Mouse (Mus musculus): ENCODE data around the gene Gm49369. TPM values are rescaled to one million over a fixed set of nuclear protein-coding genes. Genes with fewer than 3 reads are reported as not detected.
A peak's percentile ranks its signal among the peaks of the same experiment; 100 is the strongest.

Gm49369 gene
- total RNA-seq, 2 experiments from 2014 or later, result 4.6 TPM; not detected in 1

GRCm38 (mm10) chr7:142373641-142374412, 8.6 kb downstream of the Gm49369 start, which contains the start of gene Ifitm10:
Ifitm10 (minus strand) TSS chr7:142373753.
- DNase-seq (ENCODE audit: low spot score in 2 of 2), result no peak
- intact Hi-C loops (cut with DNase I), result loop anchor here (2.0 kb wide), 1 partner anchor 13 kb away; no protein-coding TSS in a partner anchor

GRCm38 (mm10) chr7:142373039-142373438, 9.4 kb downstream of the Gm49369 start:
- DNase-seq (ENCODE audit: low spot score in 2 of 2), result no peak
- intact Hi-C loops (cut with DNase I), result loop anchor here (2.0 kb wide), 1 partner anchor 14 kb away; no protein-coding TSS in a partner anchor

- intact Hi-C loops (cut with DNase I), result loop anchor here (2.0 kb wide), 1 partner anchor 15 kb away; no protein-coding TSS in a partner anchor
- DNase-seq (ENCODE audit: low spot score in 2 of 2), result peak in 1 of 2 experiments; percentile 32
Measured at GRCm38 (mm10) chr7:142371768-142372661, 10.5 kb downstream of the Gm49369 start.

GRCm38 (mm10) chr7:142371398-142371767, 11.1 kb downstream of the Gm49369 start:
- DNase-seq (ENCODE audit: low spot score in 2 of 2), result peak; percentile 66 to 74
- intact Hi-C loops (cut with DNase I), result no loop called here

GRCm38 (mm10) chr7:142370937-142371336, 11.5 kb downstream of the Gm49369 start:
- no peak for DNase-seq (ENCODE audit: low spot score in 2 of 2)
- intact Hi-C loops (cut with DNase I), result no loop called here

GRCm38 (mm10) chr7:142369820-142370219, 12.6 kb downstream of the Gm49369 start:
- intact Hi-C loops (cut with DNase I), result no loop called here
- DNase-seq (ENCODE audit: low spot score in 2 of 2), result no peak

- DNase-seq (ENCODE audit: low spot score in 2 of 2), result no peak
- intact Hi-C loops (cut with DNase I), result no loop called here
Measured at GRCm38 (mm10) chr7:142368856-142369255, 13.6 kb downstream of the Gm49369 start.

GRCm38 (mm10) chr7:142363107-142363506, 19.4 kb downstream of the Gm49369 start:
- no peak for DNase-seq (ENCODE audit: low spot score in 2 of 2)
- intact Hi-C loops (cut with DNase I), result no loop called here

GRCm38 (mm10) chr7:142360743-142361142, 21.7 kb downstream of the Gm49369 start:
- DNase-seq (ENCODE audit: low spot score in 2 of 2), result no peak
- intact Hi-C loops (cut with DNase I), result no loop called here

- DNase-seq (ENCODE audit: low spot score in 2 of 2), result no peak
- intact Hi-C loops (cut with DNase I), result no loop called here
Measured at GRCm38 (mm10) chr7:142359129-142359528, 23.3 kb downstream of the Gm49369 start.

- DNase-seq (ENCODE audit: low spot score in 2 of 2), result no peak
- intact Hi-C loops (cut with DNase I), result no loop called here
Measured at GRCm38 (mm10) chr7:142357566-142357965, 24.9 kb downstream of the Gm49369 start.

GRCm38 (mm10) chr7:142354661-142355233, 27.7 kb downstream of the Gm49369 start:
- DNase-seq (ENCODE audit: low spot score in 2 of 2), result no peak
- intact Hi-C loops (cut with DNase I), result no loop called here

GRCm38 (mm10) chr7:142353854-142354253, 28.6 kb downstream of the Gm49369 start:
- no peak for DNase-seq (ENCODE audit: low spot score in 2 of 2)
- intact Hi-C loops (cut with DNase I), result no loop called here

- intact Hi-C loops (cut with DNase I), result no loop called here
- no peak for DNase-seq (ENCODE audit: low spot score in 2 of 2)
Measured at GRCm38 (mm10) chr7:142351569-142351968, 30.9 kb downstream of the Gm49369 start.

- intact Hi-C loops (cut with DNase I), result no loop called here
Measured at GRCm38 (mm10) chr7:142349308-142349961, 33.0 kb downstream of the Gm49369 start.

GRCm38 (mm10) chr7:142347542-142347941, 34.9 kb downstream of the Gm49369 start:
- intact Hi-C loops (cut with DNase I), result no loop called here
- DNase-seq (ENCODE audit: low spot score in 2 of 2), result no peak

More at GRCm38 (mm10) chr7:142349308-142349961, 33.0 kb downstream of the Gm49369 start:
- peak; percentile 46 to 54 for DNase-seq (ENCODE audit: low spot score in 2 of 2)

GRCm38 (mm10) chr7:142342247-142342640, 40.2 kb downstream of the Gm49369 start:
- intact Hi-C loops (cut with DNase I), result no loop called here
- DNase-seq (ENCODE audit: low spot score in 2 of 2), result no peak

GRCm38 (mm10) chr7:142341564-142342246, 40.8 kb downstream of the Gm49369 start:
- intact Hi-C loops (cut with DNase I), result no loop called here
- no peak for DNase-seq (ENCODE audit: low spot score in 2 of 2)
